ENCODE assay signal across 8 mouse cellular contexts in the genomic region with DNA sequence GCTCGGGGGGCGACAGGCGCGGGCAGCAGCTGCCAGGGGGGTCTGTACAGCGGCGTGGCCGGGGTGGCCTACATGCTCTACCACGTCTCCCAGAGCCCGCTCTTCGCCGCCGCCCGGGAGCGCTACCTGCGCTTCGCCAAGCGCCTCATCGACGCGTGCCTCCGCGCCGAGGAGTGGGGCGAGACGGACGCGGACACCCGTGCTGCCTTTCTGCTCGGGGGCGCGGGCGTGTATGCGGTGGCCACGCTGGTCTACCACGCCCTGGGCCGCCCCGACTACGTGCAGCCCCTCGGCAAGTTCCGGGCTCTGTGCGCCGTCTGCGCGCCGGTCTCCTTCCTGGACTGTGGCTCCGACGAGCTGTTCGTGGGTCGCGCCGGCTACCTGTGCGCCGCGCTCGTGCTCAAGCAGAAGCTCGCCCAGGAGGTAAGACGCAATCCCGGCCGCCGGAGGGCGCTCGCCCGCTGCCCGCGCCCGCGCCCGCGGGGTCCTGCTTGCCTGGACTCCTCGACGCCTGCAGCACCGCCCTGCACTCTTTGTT. TPM values are rescaled to one million over a fixed set of nuclear protein-coding genes. Genes with fewer than 3 reads are reported as not detected.
A peak's percentile ranks its signal among the peaks of the same experiment; 100 is the strongest.
DNase-seq lines count a peak whose midpoint lies in the region; ATAC-seq and TF ChIP-seq lines count a peak whose summit lies in the region.

No protein-coding gene starts in this region.

- no peaks in the 10 kb centered on the region for H3K9me3 ChIP-seq in heart, embryonic 10.5 days
- H3K9me3 ChIP-seq in lung, postnatal 0 days (ENCODE audit: low read length): no peaks in the 10 kb centered on the region

- no peaks in the 10 kb centered on the region for H3K36me3 ChIP-seq in heart, embryonic 10.5 days
- H3K36me3 ChIP-seq in lung, postnatal 0 days (ENCODE audit: insufficient read depth, low read length): no peaks in the 10 kb centered on the region

- DNase-seq in spleen, adult 18-20 months: peak; percentile 6 to 39
- DNase-seq in spleen, adult 12 weeks (ENCODE audit: low spot score): no peak
- DNase-seq in cerebellum, postnatal 36 days: peak; percentile 70 to 79
- peak; percentile 75 for DNase-seq in heart, embryonic 10.5 days (ENCODE audit: low spot score)
- peak; percentile 48 for DNase-seq in kidney, adult 9 months
- peak; percentile 42 for DNase-seq in lung, postnatal 0 days (ENCODE audit: low spot score)
- DNase-seq in retina, embryonic 14.5 days (ENCODE audit: low spot score): peak; percentile 46

- peak overlapping the region; percentile 60 for H3K4me2 ChIP-seq in lung, postnatal 0 days (replicated peaks; ENCODE audit: low read depth, low read length)

- no peak for TF ChIP-seq EP300 in lung, postnatal 0 days (IDR thresholded peaks at IDR 0.05)

- no peaks in the 10 kb centered on the region for H3K4me1 ChIP-seq in heart, embryonic 10.5 days
- H3K4me1 ChIP-seq in lung, postnatal 0 days (ENCODE audit: insufficient read depth, low read depth, low read length): no peaks in the 10 kb centered on the region

- H3K27me3 ChIP-seq in heart, embryonic 10.5 days (ENCODE audit: insufficient read depth, poor library complexity, severe bottlenecking): peaks cover 19% of the 10 kb centered on the region
- H3K27me3 ChIP-seq in lung, postnatal 0 days (replicated peaks; ENCODE audit: insufficient read depth, low read length): 0 out of 2 replicates have a peak, but pooled peaks cover 2% of the 10 kb centered on the region

- peak; percentile 59 for ATAC-seq in lung, postnatal 0 days
- no peak for ATAC-seq in erythroid progenitor cell, adult 5-6 weeks (replicated peaks; ENCODE audit: low FRiP score, poor library complexity, severe bottlenecking)

- peak overlapping the region; percentile 62; the same call in 1 of the 2 replicates for H3K27ac ChIP-seq in heart, embryonic 10.5 days
- H3K27ac ChIP-seq in lung, postnatal 0 days (ENCODE audit: low read length): no peak overlapping the region

- WGBS in heart, embryonic 10.5 days: 18% methylated on average over 71 of the region's 72 CpGs
- WGBS in lung, postnatal 0 days: 14% methylated on average over 28 of the region's 72 CpGs

- no peak overlapping the region for H3K9ac ChIP-seq in lung, postnatal 0 days (replicated peaks; ENCODE audit: low read depth)

- peak overlapping the region; percentile 59 for H3K4me3 ChIP-seq in heart, embryonic 10.5 days
- peak overlapping the region; percentile 33 for H3K4me3 ChIP-seq in lung, postnatal 0 days (ENCODE audit: low read depth, low read length)

- peak; percentile 55 for TF ChIP-seq CTCF in lung, postnatal 0 days (IDR thresholded peaks at IDR 0.05)

RNA-seq across cellular contexts. Expression of a gene that starts 0.7 kb away (rescaled TPM):
- polyA plus RNA-seq in heart, embryonic 10.5 days (2016; fragmentation: Nextera tagmentation; extraction: Ambion mirVana): 0.37 and 0.67 TPM in 2 replicates
- polyA plus RNA-seq in lung, postnatal 0 days (2015; fragmentation: Nextera tagmentation; extraction: Ambion mirVana): 0.54 and 1.00 TPM in 2 replicates
- not detected in 2 replicates for total RNA-seq in erythroid progenitor cell, adult 5-6 weeks (2015; ENCODE audit: low replicate concordance)
- 0.51 TPM in 1 of 2 replicates, not detected in the other for total RNA-seq in erythroid progenitor cell, adult 5-6 weeks (2017; ENCODE audit: low replicate concordance)

RNA-seq across cellular contexts. Expression of a gene that starts 56.2 kb away (rescaled TPM):
- polyA plus RNA-seq in heart, embryonic 10.5 days (2016; fragmentation: Nextera tagmentation; extraction: Ambion mirVana): not detected in 2 replicates
- polyA plus RNA-seq in lung, postnatal 0 days (2015; fragmentation: Nextera tagmentation; extraction: Ambion mirVana): not detected in 2 replicates
- 1.3 and 2.5 TPM in 2 replicates for total RNA-seq in erythroid progenitor cell, adult 5-6 weeks (2015; ENCODE audit: low replicate concordance)
- 0.45 and 1.0 TPM in 2 replicates for total RNA-seq in erythroid progenitor cell, adult 5-6 weeks (2017; ENCODE audit: low replicate concordance)
